Mouse (Mus musculus) naive thymus-derived CD4-positive, alpha-beta T cell, adult 2 months (primary cell): ENCODE measurements at regions not wholly inside any gene's neighbourhood (a gene's known extent, or its start where the extent isn't known, plus 50 kb on each side); places are given as distances from the start of the nearest gene placed in this dataset.

Experiments
- DNase-seq: peaks from one replicate; pipeline ENCODE4 v3.0.0-alpha.2; 2011; ENCODE audit warnings: low read depth

GRCm38 (mm10) chrX:11387200-11387940 lies 59.7 kb downstream of the H2al1j start:
- no peak for DNase-seq

- DNase-seq: no peak
Measured at GRCm38 (mm10) chrX:11388860-11389259, 61.2 kb downstream of the H2al1j start.

- no peak for DNase-seq
Measured at GRCm38 (mm10) chrX:11400406-11400805, 72.8 kb downstream of the H2al1j start.

GRCm38 (mm10) chrX:11404369-11404768 lies 76.7 kb downstream of the H2al1j start:
- no peak for DNase-seq

GRCm38 (mm10) chrX:11412316-11412826 lies 84.7 kb downstream of the H2al1j start:
- no peak for DNase-seq

- DNase-seq: no peak
Measured at GRCm38 (mm10) chrX:11415662-11416061, 88.0 kb downstream of the H2al1j start.

GRCm38 (mm10) chrX:11416510-11416909 lies 88.9 kb downstream of the H2al1j start:
- DNase-seq: no peak

GRCm38 (mm10) chrX:11417861-11418260 lies 90.2 kb downstream of the H2al1j start:
- no peak for DNase-seq

- DNase-seq: no peak
Measured at GRCm38 (mm10) chrX:11418261-11418660, 90.6 kb downstream of the H2al1j start.

- DNase-seq: no peak
Measured at GRCm38 (mm10) chrX:11419162-11419631, 91.6 kb downstream of the H2al1j start.

- no peak for DNase-seq
Measured at GRCm38 (mm10) chrX:11432403-11433004, 104.9 kb downstream of the H2al1j start.

GRCm38 (mm10) chrX:11435338-11435737 lies 107.7 kb downstream of the H2al1j start:
- no peak for DNase-seq

GRCm38 (mm10) chrX:11437151-11437944 lies 109.7 kb downstream of the H2al1j start:
- DNase-seq: no peak

GRCm38 (mm10) chrX:11443543-11443942 lies 115.9 kb downstream of the H2al1j start:
- no peak for DNase-seq

- DNase-seq: no peak
Measured at GRCm38 (mm10) chrX:11444261-11444725, 116.7 kb downstream of the H2al1j start.

- DNase-seq: no peak
Measured at GRCm38 (mm10) chrX:11448711-11449110, 121.1 kb downstream of the H2al1j start.

- DNase-seq: no peak
Measured at GRCm38 (mm10) chrX:11458521-11458920, 130.9 kb downstream of the H2al1j start.

GRCm38 (mm10) chrX:11463955-11464511 lies 136.4 kb downstream of the H2al1j start:
- DNase-seq: no peak

- no peak for DNase-seq
Measured at GRCm38 (mm10) chrX:11466191-11466590, 138.6 kb downstream of the H2al1j start.

- no peak for DNase-seq
Measured at GRCm38 (mm10) chrX:11479696-11480339, 152.2 kb downstream of the H2al1j start.

- DNase-seq: no peak
Measured at GRCm38 (mm10) chrX:11482141-11482540, 154.5 kb downstream of the H2al1j start.

- DNase-seq: no peak
Measured at GRCm38 (mm10) chrX:11486588-11486987, 159.0 kb downstream of the H2al1j start.
